Comparison of ENCODE assay signal across 21 mouse cellular contexts in genomic region chr13:95870626-95871025, GRCm38 (mm10).
"Had no signal": no experiment of that assay in that cellular context is flagged by ENCODE, and none has a peak within 500 bp of the region (broad histone marks: within the 10 kb centered on the region; RNA-seq: fewer than 3 reads in every experiment).

No protein-coding gene starts in this region.

- ATAC-seq: liver, embryonic 12.5 days had no signal

- H3K9ac ChIP-seq: limb, embryonic 13.5 days; liver, embryonic 12.5 days; liver, embryonic 15.5 days; lung, embryonic 15.5 days had no signal

- H3K9me3 ChIP-seq: limb, embryonic 10.5 days; limb, embryonic 13.5 days; liver, embryonic 12.5 days; liver, embryonic 15.5 days; lung, embryonic 15.5 days had no signal

- H3K4me3 ChIP-seq: layer of hippocampus, adult 2 months; limb, embryonic 10.5 days; limb, embryonic 13.5 days; liver, embryonic 12.5 days; liver, embryonic 15.5 days; lung, embryonic 15.5 days had no signal

- H3K27me3 ChIP-seq: limb, embryonic 13.5 days; liver, embryonic 12.5 days; liver, embryonic 15.5 days; lung, embryonic 15.5 days had no signal

- H3K4me1 ChIP-seq: lung, embryonic 15.5 days had no signal

- H3K27ac ChIP-seq: kidney, postnatal 0 days; layer of hippocampus, adult 2 months; limb, embryonic 10.5 days; limb, embryonic 13.5 days; liver, embryonic 12.5 days; liver, embryonic 15.5 days; lung, embryonic 15.5 days; stomach, postnatal 0 days had no signal

- H3K36me3 ChIP-seq: limb, embryonic 10.5 days; limb, embryonic 13.5 days; liver, embryonic 12.5 days; liver, embryonic 15.5 days; lung, embryonic 15.5 days had no signal

- DNase-seq: kidney, postnatal 25 days; layer of hippocampus, adult 9-11 months; liver; lung, adult 18-20 months; lung, postnatal 10 days; lung, postnatal 4 days; midbrain, embryonic 14.5 days; right cerebral cortex, adult 18-20 months; right cerebral cortex, postnatal 14 days; right cerebral cortex, postnatal 4 days; thymus, adult 2 months; thymus, postnatal 14 days; thymus, postnatal 4 days had no signal

- H3K4me2 ChIP-seq: limb, embryonic 13.5 days; liver, embryonic 12.5 days; liver, embryonic 15.5 days; lung, embryonic 15.5 days had no signal
